Mouse (Mus musculus) naive thymus-derived CD4-positive, alpha-beta T cell, adult 2 months (primary cell): ENCODE measurements around the gene Pole3.
A peak's percentile ranks its signal among the peaks of the same experiment; 100 is the strongest.
"Not testable (repeated sequence)": the region's sequence is repeated elsewhere in the genome, so short reads cannot be mapped to it uniquely, and the experiment has no call there.

ENCODE experiments used
- DNase-seq: peaks from one replicate; pipeline ENCODE4 v3.0.0-alpha.2; 2011; ENCODE audit warnings: low read depth

Pole3 gene

GRCm38 (mm10) chr4:62487172-62487571, 37.7 kb downstream of the Pole3 start:
- DNase-seq = no peak

DNA sequence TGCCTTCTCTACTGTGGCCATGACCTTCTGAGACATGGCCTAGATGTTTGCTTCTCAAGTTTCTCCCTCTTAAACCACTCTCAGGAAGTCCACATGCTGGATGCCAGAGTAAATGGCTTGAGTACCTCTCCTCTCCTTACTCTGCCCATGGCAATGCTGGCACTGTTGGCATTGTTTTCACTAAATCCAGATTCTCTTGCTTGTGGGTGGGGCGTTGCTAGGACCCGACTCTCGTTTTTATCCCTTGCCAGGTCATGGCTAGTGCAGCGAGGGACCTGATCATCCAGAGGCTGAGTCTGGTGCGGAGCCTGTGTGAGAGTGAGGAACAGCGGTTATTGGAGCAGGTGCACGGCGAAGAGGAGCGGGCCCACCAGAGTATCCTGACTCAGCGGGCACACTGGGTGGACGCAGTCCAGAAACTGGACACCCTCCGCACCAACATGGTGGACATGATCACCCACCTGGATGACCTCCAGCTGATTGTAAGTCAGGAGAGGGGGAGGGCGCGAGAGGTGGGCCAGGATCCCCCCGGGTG, 38.6 kb downstream of the Pole3 start:
- DNase-seq = no peak

- DNase-seq = no peak
These were observed 39.3 kb downstream of the Pole3 start for GRCm38 (mm10) chr4:62485450-62486161.

DNA sequence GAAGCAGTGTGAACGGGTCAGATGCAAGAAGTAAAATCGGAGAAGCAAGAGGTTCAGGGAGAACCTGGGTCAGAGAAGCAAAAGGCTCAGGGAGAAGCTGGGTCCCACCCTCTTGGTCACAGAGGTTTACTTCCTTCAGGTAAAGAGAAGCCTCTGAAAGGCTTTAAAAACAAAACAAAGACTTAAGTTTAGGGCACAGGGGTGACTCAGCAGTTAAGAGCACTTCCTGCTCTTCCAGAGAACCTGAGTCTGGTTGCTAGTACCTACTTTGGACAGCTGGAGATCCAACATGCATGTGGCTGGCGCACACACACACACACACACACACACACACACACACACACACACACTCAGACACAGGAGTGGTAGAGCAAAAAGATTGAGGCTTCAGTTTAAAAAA, 39.9 kb downstream of the Pole3 start:
- no peak for DNase-seq

GRCm38 (mm10) chr4:62480709-62481605, 43.9 kb downstream of the Pole3 start:
- DNase-seq = peak; percentile 49

DNA sequence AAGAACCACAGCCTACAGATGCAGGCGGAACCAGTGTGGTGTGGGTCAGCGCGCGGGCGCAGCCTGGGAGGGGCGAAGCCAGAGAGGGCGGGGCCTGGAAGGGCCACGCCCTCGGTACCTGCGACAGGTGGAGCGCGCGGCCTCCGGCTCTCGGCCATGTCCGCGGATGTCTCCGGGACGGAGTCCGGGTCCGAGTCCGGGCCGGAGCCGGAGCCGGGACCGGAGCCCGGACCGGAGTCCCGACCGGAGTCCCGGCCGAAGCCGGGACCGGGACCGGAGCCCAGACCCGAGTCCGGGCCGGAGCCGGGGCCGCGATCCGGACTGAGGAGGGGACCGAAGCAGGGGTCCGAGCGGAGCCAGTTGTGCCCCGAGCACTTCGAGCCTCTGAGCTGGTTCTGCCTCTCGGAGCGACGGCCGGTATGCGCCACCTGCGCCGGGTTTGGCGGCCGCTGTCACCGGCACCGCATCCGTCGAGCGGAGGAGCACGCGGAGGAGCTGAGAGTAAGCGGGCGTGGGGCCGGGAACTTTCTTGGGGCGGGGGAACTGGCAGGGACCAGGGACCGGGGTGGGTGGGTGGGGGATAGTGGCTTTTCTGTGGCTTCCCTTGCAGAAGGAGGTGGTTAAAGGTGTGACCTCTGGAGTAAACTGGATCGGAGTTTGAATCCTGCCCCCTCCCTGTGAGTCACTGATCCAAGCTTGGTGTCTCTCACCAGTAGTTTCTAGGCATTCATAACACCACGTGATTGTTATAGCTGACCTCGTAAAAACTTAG, 44.7 kb downstream of the Pole3 start, which contains the start of gene Bspry:
Bspry (plus strand) TSS at position 117 of the 772 bp plus-strand sequence.
- peak; percentile 68 for DNase-seq

GRCm38 (mm10) chr4:62479593-62479936, 45.3 kb downstream of the Pole3 start:
- DNase-seq = not testable (repeated sequence)

DNA sequence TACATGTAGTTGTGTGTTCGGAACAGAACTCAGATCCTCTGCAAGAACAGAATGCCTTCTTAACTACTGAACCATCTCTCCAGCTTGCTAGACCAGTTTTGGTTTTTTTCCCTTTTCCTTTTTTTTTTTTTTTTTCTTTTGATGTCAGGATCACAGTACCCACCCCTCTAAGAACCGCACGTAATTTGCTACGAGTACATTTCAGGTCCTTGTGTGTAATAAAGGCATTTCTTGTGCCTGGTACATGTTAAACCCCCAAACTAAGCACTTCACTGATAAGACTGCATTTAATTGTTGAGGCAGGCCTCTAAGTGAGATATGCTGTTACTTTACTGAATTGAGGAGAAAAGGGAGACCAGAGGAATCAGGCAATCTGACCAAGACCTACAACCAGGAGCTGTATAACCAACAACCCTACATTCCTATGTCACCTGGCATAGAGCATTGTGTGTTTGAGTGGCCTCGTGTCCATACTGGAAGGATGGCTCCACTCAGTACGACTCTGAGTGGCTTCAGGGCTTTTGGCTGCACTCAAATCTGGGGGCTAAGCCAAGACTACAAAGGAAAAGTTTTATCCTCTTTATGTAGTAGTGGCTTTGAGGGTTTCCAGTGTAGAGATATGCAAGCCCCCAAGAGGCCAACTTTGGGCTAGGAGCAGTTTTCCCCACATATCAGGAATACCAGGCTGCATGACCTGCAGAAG, 47.2 kb downstream of the Pole3 start:
- no peak for DNase-seq

- peak; percentile 78 for DNase-seq
These were observed 49.1 kb downstream of the Pole3 start for GRCm38 (mm10) chr4:62475793-62476192.

- no peak for DNase-seq
These were observed 49.7 kb downstream of the Pole3 start for GRCm38 (mm10) chr4:62475131-62475530.
